Mouse (Mus musculus): ENCODE data around the gene Olfr907. TPM values are rescaled to one million over a fixed set of nuclear protein-coding genes. Genes with fewer than 3 reads are reported as not detected.

Gene Olfr907
- not detected for total RNA-seq (2021)
- not detected in 2 replicates for polyA plus RNA-seq (2012; rRNA removed)
- long read RNA-seq, result 0 reads

DNA sequence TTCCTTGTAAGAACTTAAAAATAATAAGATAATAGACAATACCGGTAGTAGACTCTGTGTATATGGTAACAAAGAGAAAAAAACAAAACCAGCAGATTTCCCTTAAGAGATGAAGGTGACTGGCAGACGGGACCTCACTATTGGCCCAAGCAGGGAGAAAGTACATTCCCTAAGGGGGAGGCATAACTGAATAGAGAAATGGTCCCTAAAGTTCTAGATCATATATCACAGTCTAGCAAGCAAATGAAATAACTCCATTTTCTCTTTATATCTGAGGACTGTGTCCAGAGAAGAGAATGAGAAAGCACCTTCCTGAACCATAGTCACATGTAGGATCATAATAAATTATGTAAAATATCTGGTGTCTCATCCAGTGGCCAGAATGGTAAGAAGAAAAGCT lies at the start of gene Olfr907:
Gene Olfr907 (plus strand): TSS at position 301 of the 400 bp plus-strand sequence.
- DNase-seq, result no peak

DNA sequence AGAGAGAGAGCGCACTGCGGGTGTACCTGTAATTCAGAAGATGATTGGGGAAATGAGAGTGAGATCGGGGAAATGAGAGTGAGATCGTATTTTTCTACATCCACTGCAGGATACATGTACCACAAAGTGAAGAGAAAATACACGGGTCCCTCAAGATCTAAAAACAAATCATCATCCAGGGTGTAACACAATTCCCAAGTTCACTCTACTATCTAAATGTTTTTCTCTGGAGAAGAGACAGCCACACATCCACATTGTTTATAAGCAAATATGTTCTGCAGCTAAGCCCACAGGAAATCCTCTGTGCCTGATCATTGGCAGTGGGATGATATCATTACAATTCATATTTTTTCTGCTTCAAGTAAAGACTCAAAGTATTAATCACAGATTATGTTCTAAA lies 48.2 kb upstream of the Olfr907 start, which contains the start of gene Olfr902:
Gene Olfr902 (plus strand): TSS at position 301 of the 400 bp plus-strand sequence.
- no peak for DNase-seq

DNA sequence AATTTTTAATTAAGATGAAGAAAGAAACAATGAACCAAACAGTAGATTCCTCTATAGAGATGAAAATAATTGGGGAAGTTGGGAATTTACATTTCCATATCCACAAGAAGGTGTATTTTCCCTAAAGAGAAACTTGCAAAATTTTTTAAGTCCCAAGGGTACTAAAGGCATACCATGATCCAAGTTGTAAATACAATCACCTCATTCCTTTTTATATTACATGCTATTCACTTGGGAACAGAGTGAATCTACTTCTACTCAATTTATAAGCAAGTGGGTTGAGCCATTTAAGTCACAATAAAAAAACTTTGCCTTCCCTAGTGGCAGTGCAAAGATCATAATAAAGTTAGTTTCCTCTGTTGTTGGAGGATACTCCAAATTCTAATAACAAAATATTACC lies 32.8 kb upstream of the Olfr907 start, which contains the start of gene Olfr904:
Gene Olfr904 (plus strand): TSS at position 301 of the 400 bp plus-strand sequence.
- DNase-seq, result no peak

DNA sequence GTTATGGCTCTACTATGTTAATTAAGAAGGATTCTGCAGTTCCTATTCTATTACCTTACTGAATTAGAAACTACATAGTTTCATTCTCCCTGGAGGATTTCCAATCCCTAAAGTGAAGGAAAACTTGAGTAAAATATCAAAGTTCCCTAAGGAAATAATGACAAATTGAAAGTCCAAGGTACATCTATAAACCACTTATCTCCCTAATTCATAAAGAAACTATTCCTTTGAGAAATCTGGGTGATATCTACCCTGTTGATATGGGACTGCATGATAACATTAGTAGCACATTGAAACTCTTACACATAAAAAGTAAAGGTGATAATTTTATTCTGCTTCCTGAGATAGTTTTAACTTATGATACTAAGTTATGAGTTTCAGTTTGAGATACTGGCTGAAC lies 24.8 kb upstream of the Olfr907 start, which contains the start of gene Olfr905:
Gene Olfr905 (plus strand): TSS at position 301 of the 400 bp plus-strand sequence.
- DNase-seq, result no peak

DNA sequence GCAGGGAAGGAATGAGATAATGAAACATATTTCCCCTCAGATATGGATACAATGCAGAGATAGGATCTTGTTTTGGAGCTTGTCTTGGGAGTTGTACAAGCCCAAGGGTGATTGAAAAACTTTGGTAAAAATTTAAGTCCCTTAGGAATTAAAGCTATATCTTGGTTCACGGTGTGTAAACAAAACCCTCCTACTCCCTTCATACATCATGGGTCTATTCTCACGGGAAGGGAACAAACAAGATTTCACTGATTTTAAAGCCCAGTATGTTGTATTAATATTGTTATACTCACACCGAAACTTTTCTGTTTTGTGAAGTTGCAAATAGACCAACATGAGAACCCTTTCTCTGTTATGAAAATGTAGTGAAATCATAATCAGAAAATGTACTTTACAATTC lies 8.8 kb upstream of the Olfr907 start, which contains the start of gene Olfr906:
Gene Olfr906 (plus strand): TSS at position 301 of the 400 bp plus-strand sequence.
- DNase-seq, result no peak

DNA sequence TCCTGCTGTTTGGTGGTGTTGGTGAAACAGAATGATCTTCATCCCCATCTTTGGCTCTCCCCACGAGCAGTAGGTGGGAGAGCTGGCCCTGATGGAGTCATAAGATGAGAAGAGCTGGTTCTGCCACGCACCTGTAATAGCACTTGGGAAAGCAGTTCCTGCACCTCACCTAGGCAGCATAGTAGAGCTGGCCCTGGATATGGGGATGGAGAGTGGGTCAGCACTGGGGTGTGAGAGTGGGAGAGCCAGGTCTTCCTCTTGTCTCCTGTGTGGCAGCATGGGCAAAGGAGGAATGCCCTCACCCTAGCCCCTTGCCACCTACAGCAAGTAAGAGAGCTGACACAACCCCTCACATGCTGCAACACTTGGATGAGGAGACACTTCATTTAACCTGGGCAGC lies 16.8 kb downstream of the Olfr907 start:
- DNase-seq, result no peak

DNA sequence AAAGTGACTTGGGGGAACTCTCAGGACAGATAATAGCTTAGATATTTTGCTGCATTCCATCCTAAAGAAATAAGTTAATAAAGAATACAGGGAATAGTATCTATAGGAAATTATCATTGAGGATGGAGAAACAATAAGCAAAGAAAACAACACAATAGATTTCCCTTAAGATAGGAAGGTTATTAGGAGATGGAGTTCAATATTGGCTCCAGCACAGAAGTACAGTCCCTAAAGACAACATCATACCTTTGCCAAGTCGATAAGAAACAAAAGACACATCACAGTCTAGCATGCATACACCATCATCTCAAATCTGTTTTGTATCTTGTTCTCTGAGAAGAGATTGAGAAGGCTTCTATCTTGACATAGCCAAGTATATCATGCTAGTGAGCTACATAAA lies 25.7 kb downstream of the Olfr907 start, which contains the start of gene Olfr911-ps1:
Gene Olfr911-ps1 (plus strand): TSS at position 301 of the 400 bp plus-strand sequence.
- no peak for DNase-seq

DNA sequence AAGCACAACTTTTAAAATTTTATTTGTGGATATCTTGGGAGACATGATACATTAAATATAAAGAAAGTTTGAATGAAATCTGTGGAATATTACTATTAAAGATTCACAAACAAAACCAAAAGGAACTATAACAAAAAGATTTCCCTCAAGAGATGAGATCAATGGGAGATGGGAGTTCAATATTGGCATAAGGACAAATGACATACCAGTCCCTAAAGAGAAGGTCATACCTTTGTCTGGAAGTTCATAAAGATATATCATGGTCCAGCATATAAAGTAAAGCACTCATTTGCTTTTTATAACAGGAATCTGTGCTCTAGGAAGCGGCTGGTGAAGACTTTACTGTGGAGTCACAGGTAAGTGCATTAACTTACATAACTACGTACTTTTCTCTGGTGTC lies 41.9 kb downstream of the Olfr907 start, which contains the start of gene Olfr910:
Gene Olfr910 (plus strand): TSS at position 301 of the 400 bp plus-strand sequence.
- no peak for DNase-seq

Other genes starting within 250 kb of the Olfr907 start
- not detected for gene Olfr143, start 243.0 kb upstream of the Olfr907 start, total RNA-seq (2021)
- gene Olfr143, start 243.0 kb upstream of the Olfr907 start, polyA plus RNA-seq (2012; rRNA removed), result not detected in 2 replicates
- gene Olfr895, start 227.9 kb upstream of the Olfr907 start, total RNA-seq (2021), result not detected
- not detected in 2 replicates for gene Olfr895, start 227.9 kb upstream of the Olfr907 start, polyA plus RNA-seq (2012; rRNA removed)
- not detected for gene Olfr896-ps1, start 204.7 kb upstream of the Olfr907 start, total RNA-seq (2021)
- not detected in 2 replicates for gene Olfr896-ps1, start 204.7 kb upstream of the Olfr907 start, polyA plus RNA-seq (2012; rRNA removed)
- gene Olfr25, start 166.7 kb upstream of the Olfr907 start, total RNA-seq (2021), result not detected
- gene Olfr25, start 166.7 kb upstream of the Olfr907 start, polyA plus RNA-seq (2012; rRNA removed), result not detected in 2 replicates
- not detected for gene Olfr898, start 147.4 kb upstream of the Olfr907 start, total RNA-seq (2021)
- gene Olfr898, start 147.4 kb upstream of the Olfr907 start, polyA plus RNA-seq (2012; rRNA removed), result not detected in 2 replicates
- gene Olfr250, start 128.9 kb upstream of the Olfr907 start, total RNA-seq (2021), result not detected
- not detected in 2 replicates for gene Olfr250, start 128.9 kb upstream of the Olfr907 start, polyA plus RNA-seq (2012; rRNA removed)
- gene Olfr251, start 118.7 kb upstream of the Olfr907 start, total RNA-seq (2021), result not detected
- not detected in 2 replicates for gene Olfr251, start 118.7 kb upstream of the Olfr907 start, polyA plus RNA-seq (2012; rRNA removed)
- gene Olfr147, start 94.1 kb upstream of the Olfr907 start, total RNA-seq (2021), result not detected
- gene Olfr147, start 94.1 kb upstream of the Olfr907 start, polyA plus RNA-seq (2012; rRNA removed), result not detected in 2 replicates
- not detected for gene Olfr901, start 66.3 kb upstream of the Olfr907 start, total RNA-seq (2021)
- gene Olfr901, start 66.3 kb upstream of the Olfr907 start, polyA plus RNA-seq (2012; rRNA removed), result not detected in 2 replicates
- not detected for gene Olfr902, start 48.1 kb upstream of the Olfr907 start, total RNA-seq (2021)
- gene Olfr902, start 48.1 kb upstream of the Olfr907 start, polyA plus RNA-seq (2012; rRNA removed), result not detected in 2 replicates
- gene Olfr904, start 32.7 kb upstream of the Olfr907 start, total RNA-seq (2021), result not detected
- gene Olfr904, start 32.7 kb upstream of the Olfr907 start, polyA plus RNA-seq (2012; rRNA removed), result not detected in 2 replicates
- not detected for gene Olfr905, start 24.7 kb upstream of the Olfr907 start, total RNA-seq (2021)
- not detected in 2 replicates for gene Olfr905, start 24.7 kb upstream of the Olfr907 start, polyA plus RNA-seq (2012; rRNA removed)
- gene Olfr906, start 8.7 kb upstream of the Olfr907 start, total RNA-seq (2021), result not detected
- gene Olfr906, start 8.7 kb upstream of the Olfr907 start, polyA plus RNA-seq (2012; rRNA removed), result not detected in 2 replicates
- not detected for gene Olfr911-ps1, start 25.8 kb downstream of the Olfr907 start, total RNA-seq (2021)
- not detected in 2 replicates for gene Olfr911-ps1, start 25.8 kb downstream of the Olfr907 start, polyA plus RNA-seq (2012; rRNA removed)
- gene Olfr910, start 42.0 kb downstream of the Olfr907 start, total RNA-seq (2021), result not detected
- gene Olfr910, start 42.0 kb downstream of the Olfr907 start, polyA plus RNA-seq (2012; rRNA removed), result not detected in 2 replicates
- gene Olfr912, start 84.4 kb downstream of the Olfr907 start, total RNA-seq (2021), result not detected
- gene Olfr912, start 84.4 kb downstream of the Olfr907 start, polyA plus RNA-seq (2012; rRNA removed), result not detected in 2 replicates
- gene Olfr913, start 97.0 kb downstream of the Olfr907 start, total RNA-seq (2021), result not detected
- gene Olfr913, start 97.0 kb downstream of the Olfr907 start, polyA plus RNA-seq (2012; rRNA removed), result not detected in 2 replicates
- not detected for gene Olfr914, start 109.3 kb downstream of the Olfr907 start, total RNA-seq (2021)
- not detected in 2 replicates for gene Olfr914, start 109.3 kb downstream of the Olfr907 start, polyA plus RNA-seq (2012; rRNA removed)
- not detected for gene Olfr916, start 164.1 kb downstream of the Olfr907 start, total RNA-seq (2021)
- gene Olfr916, start 164.1 kb downstream of the Olfr907 start, polyA plus RNA-seq (2012; rRNA removed), result not detected in 2 replicates
- gene Olfr917, start 170.0 kb downstream of the Olfr907 start, total RNA-seq (2021), result not detected
- gene Olfr917, start 170.0 kb downstream of the Olfr907 start, polyA plus RNA-seq (2012; rRNA removed), result not detected in 2 replicates
- gene Olfr918, start 178.8 kb downstream of the Olfr907 start, total RNA-seq (2021), result not detected
- gene Olfr918, start 178.8 kb downstream of the Olfr907 start, polyA plus RNA-seq (2012; rRNA removed), result not detected in 2 replicates
- gene Olfr919, start 207.9 kb downstream of the Olfr907 start, total RNA-seq (2021), result not detected
- gene Olfr919, start 207.9 kb downstream of the Olfr907 start, polyA plus RNA-seq (2012; rRNA removed), result not detected in 2 replicates
- 10 to 100 TPM; 38.3 to 56.7 TPM for gene Vwa5a, start 222.5 kb downstream of the Olfr907 start, total RNA-seq (2021)
- gene Vwa5a, start 222.5 kb downstream of the Olfr907 start, polyA plus RNA-seq (2012; rRNA removed), result 7.1 and 8.0 TPM in 2 replicates

Data from adrenal gland, adult 2 months (tissue).